Mouse (Mus musculus): Measurements from ENCODE around the gene Qtrt2.

Gene Qtrt2

DNA sequence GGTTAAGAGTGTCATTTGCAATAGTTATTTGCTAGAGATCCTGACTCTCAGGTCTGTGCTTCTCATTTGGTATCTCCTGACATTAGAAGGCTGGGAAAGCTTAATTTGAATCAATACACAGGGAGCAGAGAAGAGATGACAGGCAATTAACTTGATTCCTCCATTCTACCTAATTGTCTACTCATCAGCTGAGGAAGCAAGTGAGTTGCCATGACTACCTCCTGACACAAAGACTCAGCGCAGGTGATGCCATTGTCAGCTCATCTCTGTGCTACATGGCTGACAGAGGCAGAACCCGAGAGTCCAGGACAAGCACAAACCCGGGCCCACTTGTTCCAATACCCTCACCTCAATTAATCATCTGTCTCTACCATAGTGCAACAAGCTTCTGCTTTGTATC lies 99.1 kb downstream of the Qtrt2 start:
- intact Hi-C loops (cut with DNase I), result no loop called here

- intact Hi-C loops (cut with DNase I), result no loop called here
Measured at GRCm38 (mm10) chr16:43818404-43818803, 108.2 kb downstream of the Qtrt2 start.

- intact Hi-C loops (cut with DNase I), result no loop called here
Measured at GRCm38 (mm10) chr16:43816321-43816720, 110.3 kb downstream of the Qtrt2 start.

- intact Hi-C loops (cut with DNase I), result no loop called here
Measured at GRCm38 (mm10) chr16:43814644-43815043, 112.0 kb downstream of the Qtrt2 start.

Measured in adrenal gland (tissue).